Mouse (Mus musculus) thymus, postnatal 0 days (tissue): ENCODE data around the gene Fam184b. TPM values are rescaled to one million over a fixed set of nuclear protein-coding genes. Genes with fewer than 3 reads are reported as not detected.

Experiments used
- DNase-seq: peaks from one replicate; pipeline ENCODE4 v3.0.0-alpha.2; 2015; ENCODE audit warnings: low spot score
- polyA plus RNA-seq: library from polyadenylated mRNA; unstranded; fragments of >200 nt; fragmentation: Nextera tagmentation; extraction: Ambion mirVana; gene quantifications from 2 replicates; pipeline ENCODE4 v1.2.1, GENCODE M21; 2015

Fam184b gene
- polyA plus RNA-seq, 1 experiment from 2014 or later, result 0.20 TPM

DNA sequence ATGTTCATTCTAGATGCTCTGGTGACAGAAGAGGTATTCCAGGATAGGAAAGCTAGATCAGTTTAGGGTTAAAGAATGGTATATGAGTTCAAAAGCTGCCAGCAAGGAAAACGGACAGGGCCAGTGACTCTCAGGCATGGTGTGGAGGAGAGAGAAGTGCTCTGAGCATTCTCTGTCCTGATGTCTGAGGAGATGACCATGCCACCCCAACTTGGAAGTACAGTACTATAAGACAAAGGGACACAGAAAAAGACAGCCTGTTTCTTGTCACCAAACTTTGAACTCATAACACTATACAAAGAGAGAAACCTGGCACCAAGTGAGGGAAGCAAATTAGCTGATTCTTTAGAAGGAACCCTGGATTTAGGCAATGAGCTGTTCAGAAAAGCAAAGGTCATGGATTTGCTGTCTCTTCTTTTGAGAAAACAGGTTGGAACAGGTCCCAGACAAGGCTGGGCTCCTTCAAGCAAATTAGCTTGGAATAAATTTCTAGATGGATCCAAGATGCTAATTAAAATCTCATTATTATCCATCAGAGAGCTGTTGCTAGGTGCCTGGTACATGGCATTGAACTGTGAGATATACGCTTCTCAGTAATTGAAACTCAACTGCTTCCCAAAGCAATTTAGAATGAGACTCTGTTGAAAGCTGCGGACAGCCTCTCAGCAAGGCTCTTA, 43.9 kb downstream of the Fam184b start:
- DNase-seq, result no peak

DNA sequence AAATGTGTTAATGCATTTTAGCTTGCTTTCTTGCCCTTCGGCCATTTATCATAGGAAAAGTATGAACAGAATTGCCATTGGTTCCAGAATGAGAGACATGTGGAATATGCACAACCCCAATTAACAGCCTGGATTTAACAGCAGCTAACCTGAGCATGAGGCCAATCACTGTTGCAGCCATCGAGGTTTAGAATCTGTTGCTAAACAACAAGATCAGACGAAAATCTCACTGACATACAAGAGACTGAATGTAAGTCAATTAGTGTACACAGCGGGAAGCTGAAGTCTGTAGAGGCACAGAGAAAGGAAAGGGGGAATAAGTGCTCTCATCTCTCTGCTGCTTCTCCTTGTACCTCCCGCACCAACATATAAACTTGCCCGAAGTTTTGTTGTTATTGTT, 46.1 kb downstream of the Fam184b start:
- DNase-seq, result no peak

DNA sequence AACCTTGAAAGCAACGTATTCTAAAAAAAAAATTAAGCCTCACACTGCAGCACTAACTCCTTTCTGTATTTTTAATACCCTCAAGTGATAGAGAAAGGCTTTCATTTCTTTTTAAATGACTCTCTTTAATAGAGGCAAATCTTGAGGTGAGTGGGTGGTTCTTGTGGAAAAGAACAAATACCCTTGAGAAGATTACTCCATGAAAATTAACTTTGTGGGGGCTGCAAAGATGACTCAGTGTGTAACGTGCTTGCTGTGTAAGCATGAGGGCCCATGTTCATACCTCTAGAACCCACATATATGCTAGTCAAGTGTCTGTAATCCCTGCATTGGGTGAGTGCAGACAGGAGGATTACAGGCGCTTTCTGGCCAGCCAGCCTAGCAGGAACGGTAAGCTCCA, 49.3 kb downstream of the Fam184b start:
- no peak for DNase-seq

DNA sequence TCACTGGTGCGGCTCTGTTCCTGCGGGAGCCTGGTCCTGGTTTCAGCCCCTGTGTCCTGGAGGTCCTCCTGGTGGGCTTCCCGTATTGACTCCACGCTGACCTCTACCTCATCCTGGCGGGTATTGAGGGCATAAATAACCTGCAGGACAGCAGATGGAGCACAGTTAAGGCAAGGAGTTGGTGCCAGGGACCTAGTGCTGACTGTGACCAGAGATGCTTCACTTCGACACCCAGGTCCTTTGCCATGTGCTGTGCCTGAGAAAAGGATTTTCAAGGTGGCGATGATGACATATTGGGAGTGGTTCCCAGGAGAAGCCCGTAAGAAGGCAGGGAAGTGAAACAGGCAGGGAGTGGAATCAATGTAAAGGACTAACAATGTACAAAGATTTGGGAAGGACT, 54.8 kb downstream of the Fam184b start:
- no peak for DNase-seq

- no peak for DNase-seq
These were observed 59.1 kb downstream of the Fam184b start for GRCm38 (mm10) chr5:45580279-45580678.

GRCm38 (mm10) chr5:45577376-45577775, 62.0 kb downstream of the Fam184b start:
- DNase-seq, result no peak

DNA sequence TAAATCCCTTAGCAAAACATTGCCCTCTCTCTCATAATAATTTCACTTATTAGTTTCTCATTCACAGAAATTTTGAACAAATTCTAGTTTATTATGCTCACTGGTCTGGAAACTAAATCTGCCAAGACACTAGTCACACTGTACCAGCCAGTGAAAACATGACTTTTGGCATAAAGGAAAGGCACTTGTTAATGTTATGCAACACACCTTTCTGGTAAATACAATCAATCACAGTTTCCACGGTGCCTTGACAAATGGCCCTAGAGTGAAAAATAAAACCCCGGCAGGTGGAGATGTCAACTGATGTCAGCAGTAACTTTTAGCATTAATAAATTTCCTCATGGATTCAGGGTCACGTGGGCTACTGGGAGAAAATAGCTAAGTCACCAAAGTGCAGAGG, 62.7 kb downstream of the Fam184b start:
- no peak for DNase-seq

GRCm38 (mm10) chr5:45572816-45573215, 66.6 kb downstream of the Fam184b start:
- no peak for DNase-seq

DNA sequence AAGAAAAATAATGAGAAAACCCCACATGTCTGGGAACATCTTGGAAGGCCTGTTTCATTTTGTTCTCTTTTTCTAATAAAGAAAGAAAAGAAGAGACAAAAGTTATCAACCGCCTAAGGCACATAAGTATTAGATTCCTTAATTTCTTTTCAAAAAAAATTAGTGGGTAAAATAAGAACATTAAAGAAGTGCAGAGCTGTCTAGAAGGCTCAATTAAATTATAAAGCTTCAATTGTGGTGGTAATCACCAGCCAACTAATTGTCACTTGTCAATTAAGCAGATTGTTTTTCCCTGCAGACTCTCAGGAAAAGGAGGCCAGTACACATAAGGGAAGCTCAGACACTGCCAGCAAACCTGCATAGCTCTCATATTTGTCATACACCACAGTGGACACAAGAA, 73.6 kb downstream of the Fam184b start:
- no peak for DNase-seq

GRCm38 (mm10) chr5:45564054-45564453, 75.4 kb downstream of the Fam184b start:
- no peak for DNase-seq

- no peak for DNase-seq
These were observed 89.8 kb downstream of the Fam184b start for GRCm38 (mm10) chr5:45549586-45549985.

DNA sequence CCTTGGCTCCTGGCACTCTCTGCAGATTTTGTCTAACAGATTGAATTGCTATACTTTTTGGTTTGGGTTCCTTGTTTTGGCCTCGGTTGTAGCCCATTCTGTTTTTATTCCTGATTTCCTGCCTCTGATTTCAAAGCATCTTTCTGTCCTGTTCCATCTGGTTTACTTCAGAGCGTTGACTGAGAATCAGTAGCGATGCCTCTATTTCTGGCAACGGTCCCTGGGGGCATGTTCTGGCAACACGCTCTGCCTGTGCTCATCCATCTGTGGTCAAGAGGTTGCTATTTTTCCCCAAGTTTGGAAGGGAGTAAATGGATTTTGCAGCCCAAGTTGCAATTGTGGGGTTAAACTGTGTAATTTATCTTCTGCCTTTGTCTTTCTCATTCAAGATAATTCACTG, 96.0 kb downstream of the Fam184b start:
- no peak for DNase-seq

DNA sequence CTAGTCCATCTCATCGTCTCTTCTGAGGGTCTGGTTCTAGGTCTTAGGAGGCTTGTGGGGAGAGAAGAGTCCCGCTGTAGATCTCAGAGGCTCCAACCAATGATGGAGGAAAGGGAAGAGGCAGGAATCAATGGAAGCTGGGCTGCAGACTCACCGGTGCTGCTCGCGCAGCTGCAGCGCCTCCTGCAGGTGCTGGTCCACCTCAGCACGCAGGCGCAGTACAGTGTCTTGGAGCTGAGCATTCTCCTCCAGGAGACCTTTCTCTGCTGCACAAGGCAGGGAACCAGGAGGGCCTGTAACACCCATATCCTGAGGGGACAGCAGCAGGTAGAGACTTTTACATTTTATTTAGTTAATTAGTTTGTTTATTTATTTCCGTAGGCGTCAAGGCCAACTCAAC, 99.9 kb downstream of the Fam184b start:
- no peak for DNase-seq

DNA sequence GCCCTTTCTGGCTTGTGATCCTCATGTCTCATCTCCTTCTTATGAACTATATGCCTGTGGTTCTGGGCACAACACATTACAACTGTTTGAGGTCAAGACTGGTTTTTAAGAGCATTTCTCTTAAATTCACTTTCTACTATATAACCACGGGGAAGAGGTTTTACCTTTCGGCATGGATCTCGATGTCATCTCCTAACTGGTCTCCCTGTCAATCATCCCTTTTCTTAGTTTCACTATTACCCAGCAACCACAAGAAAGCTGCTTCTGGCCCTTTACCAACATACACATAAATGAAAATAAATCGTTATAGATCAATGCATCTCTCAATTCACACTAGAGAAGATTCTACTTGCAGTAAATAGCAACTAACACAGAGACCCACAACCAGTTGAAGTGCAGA, 104.2 kb downstream of the Fam184b start:
- DNase-seq, result no peak

- DNase-seq, result peak; percentile 67
These were observed 104.9 kb downstream of the Fam184b start for GRCm38 (mm10) chr5:45534319-45535098.

- DNase-seq, result peak; percentile 15
These were observed 109.7 kb downstream of the Fam184b start for GRCm38 (mm10) chr5:45529696-45530095.

DNA sequence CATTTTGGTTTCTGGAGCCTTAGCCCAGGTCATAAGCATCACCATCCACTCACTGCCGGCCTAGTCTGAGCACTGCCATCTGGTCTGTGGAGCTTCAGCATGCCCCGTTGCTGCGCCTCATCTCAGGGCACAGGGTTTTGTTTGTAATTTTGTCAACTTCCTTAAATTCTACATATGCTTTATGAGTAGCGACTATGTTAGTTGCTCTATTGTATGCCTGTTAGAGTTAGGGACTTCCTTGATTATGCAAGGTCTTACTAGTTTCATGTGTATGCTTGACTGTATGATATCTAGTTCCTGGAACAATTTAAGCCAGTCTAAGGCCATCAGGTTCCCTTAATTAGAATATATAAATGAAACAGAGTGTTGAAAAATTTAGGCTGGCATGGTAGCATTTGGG, 113.1 kb downstream of the Fam184b start:
- no peak for DNase-seq

GRCm38 (mm10) chr5:45525101-45525500, 114.3 kb downstream of the Fam184b start:
- DNase-seq, result no peak

DNA sequence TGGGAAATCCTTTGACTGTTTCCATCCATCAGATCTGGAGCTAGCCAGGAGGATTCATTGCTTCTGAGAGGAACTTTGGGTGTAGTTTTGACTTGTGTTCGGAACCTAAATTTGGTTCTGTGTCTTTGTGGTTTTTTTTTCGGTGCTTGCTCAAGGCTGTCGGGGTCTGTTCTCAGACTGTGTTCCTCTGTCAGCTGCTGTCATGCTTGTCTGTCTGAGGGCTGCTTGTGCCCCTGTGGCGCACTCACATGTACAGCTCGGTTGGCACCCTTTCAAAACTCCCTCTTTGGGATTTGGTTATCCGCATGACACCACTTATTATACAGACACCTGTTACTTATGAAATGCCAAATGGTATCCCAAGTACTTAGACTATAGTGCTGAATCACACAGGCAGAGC, 117.8 kb downstream of the Fam184b start:
- no peak for DNase-seq

DNA sequence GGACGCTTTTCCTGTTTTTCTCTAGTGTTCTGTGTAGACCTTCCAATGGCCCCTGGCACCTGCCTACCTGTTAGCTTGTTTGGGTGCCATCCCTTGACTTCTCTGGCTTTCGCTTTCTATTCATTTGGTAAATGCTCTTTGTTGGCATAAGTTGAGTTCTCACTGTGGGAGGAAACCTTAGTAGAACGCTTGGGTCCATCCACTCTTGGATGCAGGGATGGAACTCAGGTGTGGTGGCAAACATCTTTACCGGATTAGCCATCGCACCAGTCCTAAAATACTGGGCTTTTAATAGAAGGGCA, 118.7 kb downstream of the Fam184b start:
- no peak for DNase-seq

DNA sequence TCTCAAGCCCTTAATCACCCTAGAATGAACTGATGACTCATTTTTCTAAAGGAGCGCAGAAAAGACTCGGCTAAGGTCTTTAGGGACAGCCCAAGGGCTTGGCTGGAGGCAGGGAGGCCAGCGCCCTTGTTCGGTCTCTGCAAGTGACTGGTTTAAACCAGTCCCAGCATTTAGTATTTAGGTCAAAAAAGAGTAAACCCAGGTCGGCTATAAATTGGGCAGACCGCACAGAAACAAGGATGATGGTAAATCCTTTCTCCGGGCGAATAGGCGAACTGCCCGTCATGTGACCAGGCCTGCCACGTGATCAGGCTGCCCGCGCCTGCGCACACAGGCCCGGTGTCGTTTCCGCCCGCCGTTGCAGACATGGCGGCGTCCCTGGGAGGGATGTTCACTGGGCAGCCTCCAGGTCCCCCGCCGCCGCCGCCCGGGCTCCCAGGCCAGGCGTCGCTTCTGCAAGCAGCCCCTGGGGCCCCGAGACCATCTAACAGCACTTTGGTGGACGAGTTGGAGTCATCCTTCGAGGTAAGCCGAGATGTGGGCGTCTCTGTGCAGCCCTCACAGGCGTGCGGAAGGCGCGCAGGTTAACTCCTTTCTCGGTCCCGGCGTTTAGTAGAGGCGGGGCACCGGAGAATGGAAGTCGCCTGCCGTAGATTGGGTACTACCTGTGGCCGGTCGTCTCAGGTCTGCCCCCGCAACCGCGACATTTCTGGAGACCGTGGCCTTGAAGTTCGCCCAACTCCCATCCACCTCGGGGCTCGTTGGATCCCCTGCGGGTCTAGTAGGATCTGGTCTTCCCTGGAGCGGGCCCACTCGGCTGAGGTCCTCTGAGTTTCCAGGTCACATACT, 119.2 kb downstream of the Fam184b start, which contains the start of gene Med28:
Gene Med28 (plus strand): TSS at position 270 of the 849 bp plus-strand sequence.
- peak; percentile 92 for DNase-seq

- no peak for DNase-seq
These were observed 124.2 kb downstream of the Fam184b start for GRCm38 (mm10) chr5:45515151-45515743.
